Mouse (Mus musculus) MEL (cell line): ENCODE measurements around the gene Gpbp1l1.

ENCODE experiments used
- CTCF ChIP-seq, 3 experiments: IDR thresholded peaks in 2 of 3; conservative IDR thresholded peaks in 1 of 3; 2 replicates each; pipeline ENCODE4 v1.5.1; 2011 to 2012; ENCODE audit warnings: low read length in 3 of 3, low read depth in 2 of 3, mild to moderate bottlenecking in 2 of 3, improper control_type of control experiment in 1 of 3, inconsistent platforms in 1 of 3, mixed read lengths in 1 of 3, moderate library complexity in 1 of 3; ENCODE audit not compliant: control insufficient read depth in 1 of 3, insufficient read depth in 1 of 3, poor library complexity in 1 of 3, severe bottlenecking in 1 of 3
- EP300 ChIP-seq, 2 experiments: IDR thresholded peaks; 2 replicates each; pipeline ENCODE4 v1.6.1; 2011; ENCODE audit warnings: improper control_type of control experiment in 2 of 2, low read length in 2 of 2, low read depth in 1 of 2, mild to moderate bottlenecking in 1 of 2
- MAFK ChIP-seq: IDR thresholded peaks from 2 replicates; pipeline ENCODE4 v1.6.1; 2011; ENCODE audit warnings: low read depth, mild to moderate bottlenecking, low read length, improper control_type of control experiment, borderline replicate concordance
- MEF2A ChIP-seq: IDR thresholded peaks from 2 replicates; pipeline ENCODE4 v1.6.1; 2014; ENCODE audit warnings: low read depth, mild to moderate bottlenecking, inconsistent platforms, low read length, improper control_type of control experiment; ENCODE audit not compliant: poor library complexity, insufficient replicate concordance, severe bottlenecking; ENCODE audit errors: extremely low read depth
- USF1 ChIP-seq: IDR thresholded peaks from 2 replicates; pipeline ENCODE4 v1.6.1; 2014; ENCODE audit warnings: low read depth, mild to moderate bottlenecking, inconsistent platforms, low read length, improper control_type of control experiment, moderate library complexity

DNA sequence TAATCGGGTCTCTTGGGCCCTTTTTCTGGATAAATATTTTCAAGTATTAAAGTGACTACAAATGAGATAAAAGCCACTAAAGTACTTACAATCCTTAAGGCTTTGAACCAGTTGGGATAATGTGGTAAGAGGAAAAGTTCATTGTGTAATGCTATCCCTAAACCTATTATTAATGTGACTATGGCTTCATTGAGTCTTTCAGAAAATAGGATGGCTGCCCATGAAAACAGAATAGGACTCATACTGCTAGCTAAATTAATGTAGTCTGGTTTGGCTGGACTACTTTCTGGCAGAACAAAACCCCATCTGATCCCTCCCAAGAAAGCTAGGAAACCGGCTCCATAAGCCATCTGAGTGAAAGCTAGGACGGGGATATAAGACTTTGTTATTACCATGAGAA lies 4.4 kb upstream of the Gpbp1l1 start:
- TF ChIP-seq MAFK (no peak), CTCF (IDR thresholded peaks at IDR 0.05 in 2 of 3, conservative IDR thresholded peaks at IDR 0.05 in 1 of 3; ENCODE audit: control insufficient read depth in 1 of 3, insufficient read depth in 1 of 3, low read depth in 2 of 3, low read length in 3 of 3, poor library complexity in 1 of 3, severe bottlenecking in 1 of 3) (no peak), EP300 (IDR thresholded peaks at IDR 0.05; ENCODE audit: low read depth in 1 of 2, low read length in 2 of 2) (no peak), USF1 (no peak), MEF2A (no peak)
